Mouse (Mus musculus): ENCODE data around the gene Krt16.

- TF ChIP-seq CTCF (IDR thresholded peaks at IDR 0.05; ENCODE audit: borderline replicate concordance, extremely low read depth, insufficient read depth, insufficient read length) (no peak), POLR2A (IDR thresholded peaks at IDR 0.05; ENCODE audit: borderline replicate concordance, extremely low read depth, insufficient read depth, insufficient read length, poor library complexity, severe bottlenecking) (no peak)
Measured at GRCm38 (mm10) chr11:100261235-100261605, 12.5 kb upstream of the Krt16 start.

Data from brain, embryonic 14.5 days (tissue).